Mouse (Mus musculus) gonadal fat pad, adult 2 months (tissue): ENCODE measurements around the gene Nbea. TPM values are rescaled to one million over a fixed set of nuclear protein-coding genes. Genes with fewer than 3 reads are reported as not detected.

Source experiments
- DNase-seq: peaks from one replicate; pipeline ENCODE4 v3.0.0-alpha.2; 2012; ENCODE audit warnings: low read depth
- polyA plus RNA-seq: library from polyadenylated mRNA; depleted of rRNA; stranded (reverse); fragments of >200 nt; gene quantifications from 2 replicates; pipeline ENCODE4 v1.2.3, GENCODE M21; 2012; rRNA removed

The Nbea gene
- 16.6 and 21.3 TPM in 2 replicates for polyA plus RNA-seq

DNA sequence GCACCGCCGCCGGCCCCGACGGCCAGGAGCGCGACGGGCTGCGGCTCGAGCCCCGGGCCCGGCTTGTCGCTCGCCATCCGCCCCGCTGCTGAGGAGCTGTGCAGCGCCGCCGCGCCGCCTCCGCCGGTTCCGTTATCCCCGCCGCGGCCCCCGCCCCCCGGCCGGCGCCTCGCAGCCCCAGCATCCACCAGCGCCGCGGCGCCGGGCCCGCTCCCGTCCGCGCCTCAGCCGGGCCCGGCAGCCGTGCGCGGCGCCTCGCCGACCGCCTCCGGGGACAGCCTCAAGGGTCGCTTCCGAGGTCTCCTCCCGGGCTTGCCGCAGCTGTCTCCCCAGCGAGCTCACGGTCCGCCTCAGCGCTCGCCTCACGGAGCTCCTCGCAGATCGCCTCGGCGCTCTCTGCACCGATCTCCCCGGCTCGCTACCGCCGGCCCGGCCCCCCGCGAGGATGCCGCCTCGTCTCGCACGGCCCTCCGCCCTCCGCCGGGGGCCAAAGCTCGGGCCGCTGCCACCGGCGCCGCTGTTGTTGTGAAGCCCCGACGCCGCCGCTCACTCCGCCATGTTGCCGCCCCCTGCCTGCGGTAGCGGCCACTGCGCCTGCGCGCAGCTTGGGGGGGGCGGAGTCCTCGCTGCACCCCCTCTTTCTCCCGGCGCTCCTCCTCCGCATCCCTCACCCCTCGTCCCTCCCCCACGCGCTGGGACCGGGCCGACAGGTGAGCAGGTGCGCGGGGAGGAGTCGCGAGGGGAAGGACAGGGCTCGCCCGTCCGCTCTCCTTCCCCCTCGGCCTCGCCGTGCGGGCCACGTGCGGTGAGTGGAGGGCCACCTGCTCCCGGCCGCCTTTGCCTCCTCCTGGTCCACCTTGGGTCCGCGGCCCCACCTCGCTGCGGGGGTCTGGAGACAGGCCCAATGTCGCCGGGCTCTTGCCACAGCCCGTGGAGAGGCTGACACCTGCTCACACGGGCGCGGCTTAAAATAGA lies at the start of gene Nbea:
Gene Nbea, minus strand, starts transcription at position 543 of the 975 bp plus-strand sequence.
- DNase-seq, result no peak

DNA sequence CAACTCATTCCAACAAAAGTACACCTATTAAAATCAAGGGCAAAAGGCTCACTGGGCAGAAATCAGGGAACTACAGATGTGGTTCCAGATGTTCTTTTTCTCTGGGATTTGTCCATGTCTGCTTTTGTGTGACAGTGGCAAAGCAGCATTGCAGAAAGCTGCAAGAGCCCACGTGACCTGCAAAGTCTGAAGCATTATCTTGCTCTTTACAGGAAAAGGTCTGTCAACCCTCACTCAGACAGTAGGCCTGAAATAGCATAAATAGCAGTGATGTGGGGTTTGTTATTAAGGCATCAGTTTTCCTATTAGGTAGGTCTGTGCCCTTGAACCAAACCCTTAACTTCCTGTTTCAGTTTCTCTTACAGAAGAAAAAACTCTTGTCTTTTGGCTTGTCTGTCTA lies 45.8 kb upstream of the Nbea start:
- DNase-seq, result no peak

DNA sequence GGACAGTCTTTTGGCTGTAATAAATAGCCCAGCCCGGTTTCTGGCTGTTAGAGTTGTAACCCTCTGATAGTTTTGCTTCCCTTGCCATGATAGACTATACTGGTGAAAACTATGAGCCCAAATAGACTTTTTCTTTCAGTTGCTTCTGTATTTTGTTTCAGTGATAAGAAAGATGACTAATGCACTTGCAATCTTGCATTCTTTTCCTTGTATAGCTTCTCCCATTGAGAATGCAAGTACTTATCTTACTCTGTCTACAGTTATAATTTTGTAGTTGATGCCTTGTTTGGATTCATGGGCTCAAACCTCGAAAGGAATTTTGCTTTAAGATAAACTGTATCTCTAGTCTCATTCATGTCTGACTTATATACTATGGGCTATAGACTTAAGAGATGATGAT lies 32.5 kb upstream of the Nbea start:
- DNase-seq, result no peak

DNA sequence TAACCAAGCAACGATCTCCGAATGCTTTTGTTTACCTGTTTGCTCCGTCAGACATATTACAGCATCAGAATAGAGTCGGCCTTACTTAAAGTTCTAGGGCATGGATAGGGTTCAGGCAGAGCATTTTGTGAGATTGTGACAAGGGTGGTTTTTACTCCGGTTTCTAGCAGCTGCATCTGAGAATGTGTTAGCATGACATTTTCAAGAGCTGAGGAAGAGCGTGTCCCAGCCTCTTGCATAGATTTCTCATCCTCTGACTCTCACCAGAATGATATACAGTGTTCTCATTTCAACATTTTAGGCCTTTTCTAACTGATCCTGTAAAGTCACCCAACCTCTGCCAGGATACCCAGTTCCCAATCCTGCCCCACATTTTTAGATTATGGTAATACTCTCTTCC lies 20.5 kb upstream of the Nbea start:
- no peak for DNase-seq

DNA sequence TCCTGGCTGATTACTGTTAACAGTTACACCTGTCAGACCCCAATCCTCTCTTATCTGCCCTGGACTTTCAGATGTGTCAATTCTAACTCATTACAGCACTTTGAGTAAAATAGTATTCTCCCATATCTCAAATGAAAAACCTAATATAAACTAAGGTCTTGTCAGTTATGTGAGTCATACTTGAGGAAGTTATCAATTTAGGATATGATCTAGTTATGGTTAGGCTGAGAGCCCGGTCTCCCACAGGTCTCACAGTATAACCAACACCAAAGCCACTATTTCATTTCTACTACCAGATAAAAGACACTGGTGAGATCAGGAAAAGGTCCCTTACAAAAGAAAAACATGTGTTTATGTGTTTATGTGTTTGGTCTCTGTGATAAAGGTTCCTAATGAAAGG lies 4.7 kb upstream of the Nbea start:
- DNase-seq, result no peak

DNA sequence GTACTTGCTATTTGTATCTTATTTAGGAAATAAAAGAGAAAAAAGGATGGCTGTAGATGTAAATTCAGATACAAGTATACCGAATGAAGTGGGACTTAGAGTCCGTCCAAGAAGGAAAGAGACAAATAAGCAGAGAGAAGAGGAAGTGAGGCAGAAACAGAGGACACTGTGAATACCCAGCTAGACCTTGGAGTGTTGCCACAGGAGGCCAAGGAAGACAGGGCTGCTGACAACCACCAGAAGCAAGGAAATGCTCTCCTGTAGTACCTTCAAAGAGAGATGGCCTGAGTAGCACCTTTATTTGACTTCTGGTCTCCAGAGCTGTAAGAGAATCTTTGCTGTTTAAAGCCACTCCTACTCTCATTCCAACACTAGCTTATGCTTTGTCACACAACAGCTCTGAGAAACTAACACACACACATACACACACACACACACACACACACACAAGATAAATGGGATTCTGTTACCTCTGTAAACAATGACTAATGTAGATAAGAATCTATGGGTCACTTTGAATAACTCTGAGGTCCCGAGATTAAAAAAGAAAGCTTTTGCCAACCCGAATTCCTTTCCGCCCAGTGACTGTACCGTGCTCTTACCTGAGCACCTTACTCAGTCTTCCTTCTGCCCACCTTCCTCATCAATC lies 3.8 kb upstream of the Nbea start:
- no peak for DNase-seq

DNA sequence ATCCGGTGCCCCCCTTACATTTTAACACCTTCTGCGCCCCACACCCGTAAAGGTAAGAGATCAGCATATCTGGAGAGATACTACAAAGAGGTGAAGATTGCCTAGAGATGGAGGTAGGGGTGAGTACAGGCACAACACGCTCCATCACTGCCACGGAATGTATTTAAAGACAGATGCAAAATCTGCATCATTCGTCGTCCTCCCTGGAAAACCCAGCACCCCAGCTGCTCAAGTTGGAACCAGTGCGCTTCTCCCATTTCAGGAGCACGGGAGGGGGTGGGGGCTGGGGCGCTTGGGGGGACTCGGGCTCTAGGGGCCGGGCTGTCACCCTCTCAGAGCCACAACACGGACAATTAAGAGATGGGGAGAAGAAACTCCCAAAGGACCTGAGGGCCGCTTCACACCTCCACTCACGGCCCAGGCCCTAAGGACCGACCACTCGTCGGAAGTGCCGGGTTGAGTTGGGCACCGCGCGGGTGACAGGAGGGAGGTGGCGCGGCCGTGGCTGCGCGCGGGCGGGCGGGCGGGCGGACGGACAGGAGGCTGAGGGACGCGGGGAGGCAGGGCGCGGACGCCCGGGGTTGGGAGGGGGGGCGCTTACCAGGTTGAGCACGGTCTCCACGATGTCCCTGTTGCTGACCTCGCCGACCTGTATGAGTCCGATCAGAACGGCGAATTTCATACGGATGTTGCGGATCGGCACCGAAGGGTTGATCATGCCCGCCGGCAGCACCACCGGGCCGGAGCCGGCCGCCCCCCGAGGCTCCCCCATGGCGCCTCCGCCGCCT lies 936 bp downstream of the Nbea start:
- no peak for DNase-seq

DNA sequence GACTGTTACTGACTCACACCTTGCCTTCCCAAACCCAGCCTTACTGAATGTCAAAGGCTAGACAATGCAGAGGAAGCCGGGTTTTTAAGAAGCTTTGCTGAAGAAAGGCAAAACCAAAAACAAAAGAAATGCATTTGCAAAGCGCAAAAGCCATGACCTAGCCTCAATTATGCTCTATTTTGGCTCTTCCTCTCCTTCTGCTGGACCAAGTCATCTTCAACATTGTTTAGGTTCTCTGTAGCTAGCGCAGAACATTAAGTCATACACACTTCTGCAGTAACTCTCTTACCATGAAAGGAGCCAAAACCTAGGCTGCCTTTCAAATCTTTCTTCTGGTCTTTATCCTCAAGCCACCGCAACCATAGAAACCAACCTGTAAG lies 1.5 kb downstream of the Nbea start:
- no peak for DNase-seq

DNA sequence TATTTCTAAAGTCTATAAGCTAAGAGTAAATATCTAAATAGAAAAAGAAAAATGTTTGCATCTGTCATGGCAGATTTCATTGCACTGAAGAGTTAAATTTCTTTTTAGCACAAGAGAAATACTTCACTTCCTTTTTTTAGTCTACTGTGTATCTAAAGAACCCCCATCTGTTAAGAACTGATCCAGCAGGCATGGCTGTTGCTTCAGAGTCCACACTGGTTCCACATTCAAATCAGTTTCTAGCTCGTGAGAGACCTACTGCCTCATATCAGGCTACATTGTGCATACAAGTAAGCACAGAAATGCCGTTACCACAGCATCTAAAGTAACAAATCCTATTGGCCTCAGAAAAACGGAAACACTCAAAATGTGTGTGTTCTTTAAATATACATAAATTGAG lies 2.5 kb downstream of the Nbea start:
- DNase-seq, result no peak

DNA sequence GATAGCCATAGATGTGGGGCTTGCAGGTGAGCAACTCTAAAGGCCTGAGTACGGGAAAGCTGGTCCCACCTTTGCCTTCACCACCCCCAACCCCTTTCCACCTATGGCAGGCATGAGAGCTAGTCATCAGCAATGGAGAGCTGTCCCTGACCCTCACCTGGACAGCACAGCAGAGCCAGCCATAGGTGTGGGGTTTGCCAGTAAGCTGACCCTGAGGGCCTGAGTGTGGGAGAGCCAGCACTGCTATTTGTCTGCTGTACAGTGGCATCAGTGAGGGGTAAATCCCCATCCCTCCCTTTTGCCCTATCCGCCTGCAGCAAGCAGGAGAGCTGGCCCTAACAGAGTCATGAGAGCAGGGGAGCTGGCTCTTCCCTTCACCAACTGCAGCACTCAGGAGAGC lies 25.6 kb downstream of the Nbea start:
- DNase-seq, result no peak

DNA sequence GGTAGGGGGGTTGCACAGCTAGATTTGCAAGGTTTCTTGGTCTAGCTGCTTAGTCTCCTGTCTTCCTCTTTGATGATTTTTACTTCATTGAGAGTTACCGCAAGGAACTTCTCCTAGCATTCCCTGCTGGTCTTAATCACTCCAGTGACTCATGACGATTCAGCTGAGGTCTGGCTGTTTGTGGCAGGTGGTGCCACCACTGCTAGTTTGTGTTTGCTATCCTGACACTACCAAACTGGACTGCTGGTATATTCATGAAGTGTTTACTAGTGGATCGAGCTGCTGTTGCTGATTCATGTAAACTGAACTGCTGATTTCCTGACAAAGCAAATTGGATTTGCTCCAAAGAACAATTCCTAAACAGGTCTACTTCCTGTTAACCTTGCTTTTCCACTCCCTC lies 56.8 kb downstream of the Nbea start:
- DNase-seq, result no peak

DNA sequence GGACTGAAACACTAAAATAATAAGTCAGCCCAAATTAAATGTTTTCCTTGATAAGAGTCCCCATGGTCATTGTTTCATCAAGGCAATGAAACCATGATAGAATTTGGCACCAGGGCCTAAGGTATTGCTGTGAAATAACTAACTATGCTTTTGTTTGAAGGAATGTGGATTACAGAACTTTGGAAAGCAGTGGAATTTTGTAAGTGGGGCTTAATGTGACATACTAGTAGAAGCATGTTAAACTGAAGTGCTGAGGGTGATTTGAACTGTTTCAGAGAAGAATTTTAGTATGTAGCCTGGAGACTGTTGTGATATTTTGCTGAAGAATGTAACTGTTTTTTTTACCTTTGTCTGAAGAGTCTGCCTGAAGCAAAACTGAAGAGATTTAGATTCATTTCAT lies 66.9 kb downstream of the Nbea start:
- DNase-seq, result no peak

DNA sequence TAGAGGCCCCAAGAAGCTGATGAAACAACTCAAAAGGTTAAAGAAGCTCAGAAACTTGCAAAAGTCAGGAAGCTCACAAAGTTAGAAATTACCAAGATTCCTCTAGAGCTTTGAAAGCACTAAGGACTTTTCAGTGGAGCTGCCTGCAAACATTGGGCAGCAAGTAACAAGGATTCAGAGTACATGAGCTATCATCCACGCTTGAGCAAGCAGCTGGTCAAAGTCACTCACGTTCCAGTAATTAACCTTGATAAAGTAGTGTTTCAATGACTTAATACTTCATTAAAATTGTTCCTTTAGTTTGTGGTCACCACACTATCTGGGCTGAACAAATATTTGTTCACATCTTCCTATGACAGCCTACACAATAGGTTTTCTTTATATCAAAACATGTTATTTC lies 75.4 kb downstream of the Nbea start:
- DNase-seq, result no peak

DNA sequence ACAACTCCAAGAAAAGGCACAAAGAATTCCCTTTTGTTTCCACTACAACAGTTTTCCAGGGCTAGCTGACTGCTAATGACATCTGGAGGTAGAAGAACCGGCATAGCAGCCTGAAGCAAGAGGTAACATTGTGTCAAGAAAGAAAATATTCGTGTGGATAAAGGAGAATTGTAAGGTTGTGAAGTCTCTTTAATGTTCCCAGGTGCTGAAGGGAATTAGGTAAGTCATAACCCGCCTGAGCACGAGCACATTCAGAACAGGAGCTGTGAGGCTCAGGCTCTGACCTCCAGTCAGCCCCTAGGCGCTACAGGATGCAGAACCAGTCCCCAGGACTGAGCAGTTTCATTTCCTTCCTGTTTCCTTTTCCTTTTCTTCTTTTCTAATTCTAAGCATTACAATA lies 86.4 kb downstream of the Nbea start:
- DNase-seq, result peak; percentile 70

DNA sequence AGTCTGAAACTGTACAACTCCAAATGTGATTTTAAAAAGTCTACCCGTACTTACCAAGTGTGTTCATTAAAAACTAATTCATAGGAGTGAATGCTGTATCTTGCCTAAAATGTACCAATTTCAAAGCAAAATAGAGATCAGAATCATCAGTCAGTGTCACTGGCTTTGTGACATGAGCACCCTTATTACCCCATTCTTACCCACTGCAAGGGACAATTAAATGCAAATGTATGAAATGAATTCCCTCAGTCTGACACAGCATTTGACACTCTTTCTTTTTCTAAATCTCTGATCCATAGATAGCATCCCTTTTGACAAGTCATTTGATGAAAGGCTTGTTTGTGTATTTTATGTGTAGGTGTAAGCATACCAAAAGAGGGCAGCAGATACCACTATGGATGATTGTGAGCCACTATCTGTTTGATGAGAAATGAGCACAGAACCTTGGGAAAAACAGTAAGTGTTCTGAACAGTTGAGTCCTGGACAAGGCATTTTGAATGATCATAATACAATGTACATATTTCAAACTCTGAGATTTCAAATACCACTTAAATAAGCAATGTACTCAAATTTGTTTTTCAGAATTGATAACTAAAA lies 104.4 kb downstream of the Nbea start:
- DNase-seq, result no peak

DNA sequence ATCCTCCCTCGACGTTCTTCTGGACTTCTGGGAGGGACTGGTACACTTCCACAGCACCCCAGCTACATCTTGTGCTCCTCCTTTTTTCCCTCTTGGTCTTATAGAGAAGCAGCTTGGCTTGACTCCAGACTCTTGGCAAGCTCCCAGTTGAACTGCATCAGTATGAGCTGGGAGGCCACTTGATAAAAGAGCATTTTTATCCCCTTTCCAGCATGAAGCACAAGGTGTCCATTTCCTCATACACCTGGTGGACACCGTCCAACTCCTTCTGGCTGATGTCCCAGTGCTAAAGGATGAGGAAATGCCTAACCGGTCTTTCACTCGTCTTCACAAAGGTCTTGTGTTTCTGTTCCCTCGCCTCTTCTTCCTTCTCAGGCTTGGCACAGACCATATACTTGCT lies 115.7 kb downstream of the Nbea start:
- peak; percentile 99 for DNase-seq

DNA sequence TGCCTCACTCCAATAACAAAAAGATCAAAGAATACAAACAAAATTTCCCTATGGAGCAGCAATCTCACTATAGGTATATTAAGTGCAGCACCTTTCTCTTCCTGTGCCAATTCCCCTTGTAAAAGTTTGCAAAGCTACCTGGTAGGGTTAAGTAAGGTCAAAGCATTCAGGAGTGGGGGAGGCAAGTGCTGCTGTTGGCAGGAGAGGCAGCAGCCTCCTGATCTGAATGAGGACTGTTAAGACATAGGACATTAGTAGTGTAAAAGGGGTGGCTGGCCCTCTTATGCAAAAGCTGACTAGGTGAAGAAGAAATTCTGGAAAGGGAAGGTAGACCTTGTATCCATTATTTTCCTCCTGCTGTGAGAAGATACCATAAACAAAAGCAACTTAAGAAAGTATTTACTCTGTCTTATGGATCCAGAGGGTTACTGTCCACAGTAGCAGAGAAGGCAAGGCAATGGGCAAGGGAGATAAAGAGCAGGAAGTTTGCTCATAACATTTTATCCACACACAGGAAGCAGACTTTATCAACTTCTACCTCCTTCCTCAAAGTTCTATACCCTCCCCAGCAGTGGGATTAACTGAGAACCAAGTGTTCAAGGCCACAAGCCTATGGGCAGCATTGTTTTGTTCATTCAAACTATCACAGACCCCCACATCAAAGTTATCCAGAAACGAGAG lies 117.0 kb downstream of the Nbea start:
- DNase-seq, result no peak

DNA sequence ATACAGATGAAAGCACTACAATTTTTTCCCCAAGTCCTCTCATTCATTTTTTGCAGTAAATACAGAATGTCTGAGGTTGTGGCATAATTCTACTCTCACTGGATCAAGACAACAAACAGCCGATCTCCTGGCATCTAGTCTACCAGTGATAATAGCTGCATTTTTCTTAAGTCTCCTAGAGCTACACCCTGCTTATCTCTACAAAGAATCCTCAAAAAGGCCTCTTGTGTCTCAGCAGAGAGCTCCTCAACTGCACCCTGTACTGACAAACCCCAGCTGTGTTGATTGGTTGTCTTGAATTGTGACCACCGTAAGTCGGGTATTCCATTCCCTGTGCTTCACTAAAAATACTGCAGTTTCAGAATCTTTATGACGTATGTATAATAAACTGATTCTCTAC lies 118.3 kb downstream of the Nbea start:
- no peak for DNase-seq

DNA sequence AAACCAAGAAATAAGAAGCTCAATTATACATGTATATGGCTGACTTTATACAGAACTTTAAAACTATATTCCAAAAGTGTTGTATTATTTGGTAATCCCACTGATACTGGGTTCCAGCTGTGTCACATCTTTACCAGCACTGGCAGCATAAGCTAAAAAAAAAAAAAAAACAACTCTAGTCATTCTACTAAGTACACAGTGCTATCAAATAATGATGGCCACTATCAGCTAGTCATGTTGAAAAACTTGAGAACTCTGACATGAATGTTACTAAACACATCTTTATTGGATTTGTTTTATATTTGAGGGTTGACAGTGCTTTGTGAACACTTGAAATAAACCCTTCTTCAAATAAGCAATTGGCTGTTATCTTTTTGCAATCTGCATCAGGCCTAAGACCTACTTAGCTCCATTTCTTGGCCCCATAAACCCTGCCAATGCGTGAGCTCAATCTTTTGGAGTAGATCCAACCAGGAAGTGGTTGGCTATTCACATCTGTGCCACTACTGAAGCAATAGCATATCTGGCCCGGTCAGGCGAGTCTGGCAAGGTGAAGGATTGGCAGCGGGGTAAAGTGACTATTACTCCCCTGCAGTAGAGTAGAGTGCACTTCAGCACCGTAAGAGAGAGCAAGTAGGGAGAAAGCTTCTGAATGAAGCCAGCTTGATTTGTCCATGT lies 137.7 kb downstream of the Nbea start:
- peak; percentile 91 for DNase-seq

DNA sequence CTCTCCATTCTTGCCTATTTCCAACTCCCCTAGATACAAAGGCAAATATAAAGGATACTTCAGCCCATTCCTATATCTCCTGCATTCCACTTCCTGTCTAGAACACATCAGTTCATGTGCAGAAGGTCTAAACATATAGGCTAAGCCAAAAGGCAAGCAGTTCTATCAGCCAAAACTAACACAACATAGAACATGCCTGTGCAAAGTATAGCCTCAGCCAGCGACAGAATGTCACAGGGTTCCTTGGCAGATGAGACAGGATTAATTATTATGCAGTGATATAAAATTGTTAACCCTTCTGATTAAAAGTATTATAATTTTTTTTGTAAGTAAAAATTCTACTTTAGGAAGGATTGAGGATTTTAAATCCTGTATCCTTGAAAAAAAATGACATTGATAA lies 140.4 kb downstream of the Nbea start:
- peak; percentile 56 for DNase-seq

DNA sequence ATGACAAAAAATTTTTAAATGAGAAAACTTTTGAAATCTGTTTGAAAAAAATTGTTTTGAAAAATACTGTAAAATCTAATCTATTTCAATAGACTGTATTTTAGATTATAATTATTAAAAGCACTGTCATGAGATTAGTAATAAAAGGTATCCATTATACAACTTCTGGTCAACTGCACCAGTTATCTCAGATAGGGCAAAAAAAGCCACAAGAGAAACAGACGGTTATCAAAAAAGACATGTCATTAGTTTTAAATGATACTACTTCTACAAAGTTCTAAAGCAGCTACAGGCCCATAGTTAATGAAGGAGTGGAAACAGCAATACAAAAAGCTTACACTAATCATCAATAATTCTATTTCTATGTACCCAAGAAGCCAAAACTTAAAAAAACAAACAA lies 144.0 kb downstream of the Nbea start:
- no peak for DNase-seq
